Mouse (Mus musculus) cerebellum, adult 2 months (tissue): ENCODE data around the gene Fosl1. TPM values are rescaled to one million over a fixed set of nuclear protein-coding genes. Genes with fewer than 3 reads are reported as not detected.

ENCODE experiments used
- DNase-seq, 2 experiments: peaks; one replicate each; pipeline ENCODE4 v3.0.0; 2021
- H3K27ac ChIP-seq: fragments of 200-500 bp; 2 replicates; pipeline ENCODE4 v1.5.1; 2012; ENCODE audit warnings: low read length, control low read depth, inconsistent platforms; ENCODE audit not compliant: insufficient read depth
- H3K27me3 ChIP-seq: fragments of 200-500 bp; 2 replicates; pipeline ENCODE4 v1.6.1; 2012; ENCODE audit warnings: inconsistent platforms, mild to moderate bottlenecking, low read length, moderate library complexity; ENCODE audit not compliant: control insufficient read depth, insufficient read depth
- H3K4me1 ChIP-seq: fragments of 200-500 bp; 2 replicates; pipeline ENCODE4 v1.6.1; 2011; ENCODE audit warnings: low read length; ENCODE audit not compliant: control insufficient read depth, insufficient read depth
- H3K4me3 ChIP-seq: fragments of 200-500 bp; replicated peaks from 2 replicates; pipeline ENCODE3; 2011; ENCODE audit warnings: mild to moderate bottlenecking, low read depth, low read length, control low read depth; ENCODE audit not compliant: insufficient read depth
- CTCF ChIP-seq: fragments of 200-500 bp; IDR thresholded peaks from 2 replicates; pipeline ENCODE4 v1.5.1; 2011; ENCODE audit warnings: low read depth, mild to moderate bottlenecking, control low read depth, low read length, moderate library complexity, borderline replicate concordance; ENCODE audit not compliant: insufficient read depth
- POLR2A ChIP-seq: fragments of 200-500 bp; IDR thresholded peaks from 2 replicates; pipeline ENCODE4 v1.6.1; 2011; ENCODE audit warnings: low read length, control low read depth, borderline replicate concordance; ENCODE audit not compliant: insufficient read depth
- WGBS: fragments of 180-500 bp; shearing (Covaris S2); methylation state at CpG from one replicate; pipeline ENCODE4 v1.1.7; 2018; 5-methylcytosine and 5-hydroxymethylcytosine counted together
- polyA plus RNA-seq: library from polyadenylated mRNA; depleted of rRNA; stranded (reverse); fragments of >200 nt; gene quantifications from 2 replicates; pipeline ENCODE4 v1.2.3, GENCODE M21; 2012

Fosl1 gene
- polyA plus RNA-seq, 1 experiment: not detected

DNA sequence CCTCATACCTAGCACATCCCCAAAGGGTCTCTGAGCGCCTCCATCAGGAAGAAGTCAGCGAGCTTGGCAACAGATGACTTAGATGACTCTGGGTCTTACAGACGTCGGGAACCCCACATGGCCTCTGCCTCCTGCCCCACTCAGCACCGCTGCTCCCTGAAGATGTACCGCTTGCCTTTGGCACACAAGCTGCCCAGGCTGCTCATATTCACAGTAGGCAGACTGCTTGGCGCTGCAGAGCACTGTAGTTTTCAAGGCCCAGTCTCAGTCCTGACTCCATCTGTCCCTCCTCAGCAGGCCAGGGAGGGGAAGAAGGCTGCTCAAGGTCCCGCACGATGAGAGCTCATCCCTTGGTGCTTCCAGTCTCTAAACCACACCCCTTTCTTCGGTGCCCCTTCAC, 25.1 kb upstream of the Fosl1 start:
- peak overlapping the region; percentile 59; the same call in 1 of the 2 replicates for H3K27ac ChIP-seq
- TF ChIP-seq POLR2A: no peak
- TF ChIP-seq CTCF: no peak
- H3K27me3 ChIP-seq: no peaks in the 10 kb centered on the region
- H3K4me3 ChIP-seq: peak overlapping the region; percentile 13
- peaks cover 33% of the 10 kb centered on the region for H3K4me1 ChIP-seq
- peak; percentile 53 to 69 for DNase-seq
- WGBS: 13% methylated on average over 10 of the region's 10 CpGs

GRCm38 (mm10) chr19:5422895-5423443, 24.4 kb upstream of the Fosl1 start:
- no peaks in the 10 kb centered on the region for H3K27me3 ChIP-seq
- peak overlapping the region; percentile 86 for H3K4me3 ChIP-seq
- H3K27ac ChIP-seq: no peak overlapping the region
- no peak for DNase-seq
- 69% methylated on average over 9 of the region's 9 CpGs for WGBS
- no peak for TF ChIP-seq POLR2A
- no peak for TF ChIP-seq CTCF
- H3K4me1 ChIP-seq: peaks cover 33% of the 10 kb centered on the region

DNA sequence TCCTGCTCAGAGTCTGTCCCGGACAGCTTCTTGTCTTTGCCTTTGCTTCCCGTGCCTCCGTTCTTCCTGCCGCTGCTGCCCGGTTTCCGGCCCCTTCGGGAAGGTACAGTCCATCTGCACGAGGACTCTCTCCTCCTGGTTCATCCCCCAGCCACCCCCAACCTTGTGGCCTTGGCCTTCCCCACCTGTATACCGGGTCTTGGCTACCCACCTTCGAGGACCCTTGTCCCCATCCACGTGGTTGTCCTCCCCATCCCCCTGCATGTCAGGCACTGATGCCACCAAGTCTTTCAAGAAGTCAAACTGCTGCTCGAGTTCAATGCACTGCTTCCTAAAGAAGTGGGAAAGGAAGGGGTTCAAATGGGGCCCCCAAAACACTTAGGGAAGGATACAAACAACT, 23.8 kb upstream of the Fosl1 start:
- TF ChIP-seq CTCF (no peak), POLR2A (no peak)
- Histone ChIP-seq H3K4me1 (peaks cover 33% of the 10 kb centered on the region), H3K4me3 (peak overlapping the region; percentile 86), H3K27ac (peak overlapping the region; percentile 20; the same call in 1 of the 2 replicates), H3K27me3 (no peaks in the 10 kb centered on the region)
- WGBS: 43% methylated on average over 12 of the region's 12 CpGs
- DNase-seq: peak in 1 of 2 experiments; percentile 37

DNA sequence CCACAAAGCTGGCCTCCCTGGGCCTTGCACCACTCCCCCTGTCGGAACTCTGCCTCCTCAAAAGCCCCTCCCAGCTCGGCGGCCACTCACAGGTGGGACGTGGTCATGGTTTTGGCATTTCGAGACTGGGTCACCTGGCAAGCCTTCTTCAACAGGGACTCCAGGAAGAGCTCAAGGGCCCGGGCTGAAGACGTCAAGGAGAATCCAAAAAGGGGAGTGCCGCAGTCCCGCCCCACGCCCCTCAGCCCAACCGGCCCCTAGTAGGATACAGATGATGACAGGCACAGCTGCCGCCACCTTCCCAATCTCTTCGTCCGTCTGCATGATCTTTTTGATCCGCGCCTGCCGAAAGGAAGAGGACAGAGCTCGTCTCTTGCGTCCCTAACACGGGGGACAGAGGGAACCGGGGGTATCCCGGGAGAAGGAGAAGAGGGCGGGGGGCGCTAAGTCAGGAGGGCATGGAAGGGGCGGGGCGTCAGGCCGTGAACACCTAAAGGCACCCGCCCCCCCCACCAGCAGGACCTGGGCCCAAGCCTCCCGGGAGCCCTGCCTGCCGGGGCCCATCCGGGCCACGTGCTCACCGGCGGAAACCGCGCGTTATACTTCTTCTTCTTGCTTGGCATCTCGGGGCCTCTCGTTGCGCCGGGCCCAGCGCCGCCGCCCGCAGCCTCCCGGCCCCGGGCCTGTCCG, 23.1 kb upstream of the Fosl1 start:
- no peak for TF ChIP-seq CTCF
- TF ChIP-seq POLR2A: no peak
- Histone ChIP-seq H3K4me1 (peaks cover 34% of the 10 kb centered on the region), H3K27me3 (no peaks in the 10 kb centered on the region), H3K4me3 (peak overlapping the region; percentile 86), H3K27ac (peak overlapping the region; percentile 82)
- DNase-seq: peak in 1 of 2 experiments; percentile 55
- 1% methylated on average over 41 of the region's 48 CpGs for WGBS

DNA sequence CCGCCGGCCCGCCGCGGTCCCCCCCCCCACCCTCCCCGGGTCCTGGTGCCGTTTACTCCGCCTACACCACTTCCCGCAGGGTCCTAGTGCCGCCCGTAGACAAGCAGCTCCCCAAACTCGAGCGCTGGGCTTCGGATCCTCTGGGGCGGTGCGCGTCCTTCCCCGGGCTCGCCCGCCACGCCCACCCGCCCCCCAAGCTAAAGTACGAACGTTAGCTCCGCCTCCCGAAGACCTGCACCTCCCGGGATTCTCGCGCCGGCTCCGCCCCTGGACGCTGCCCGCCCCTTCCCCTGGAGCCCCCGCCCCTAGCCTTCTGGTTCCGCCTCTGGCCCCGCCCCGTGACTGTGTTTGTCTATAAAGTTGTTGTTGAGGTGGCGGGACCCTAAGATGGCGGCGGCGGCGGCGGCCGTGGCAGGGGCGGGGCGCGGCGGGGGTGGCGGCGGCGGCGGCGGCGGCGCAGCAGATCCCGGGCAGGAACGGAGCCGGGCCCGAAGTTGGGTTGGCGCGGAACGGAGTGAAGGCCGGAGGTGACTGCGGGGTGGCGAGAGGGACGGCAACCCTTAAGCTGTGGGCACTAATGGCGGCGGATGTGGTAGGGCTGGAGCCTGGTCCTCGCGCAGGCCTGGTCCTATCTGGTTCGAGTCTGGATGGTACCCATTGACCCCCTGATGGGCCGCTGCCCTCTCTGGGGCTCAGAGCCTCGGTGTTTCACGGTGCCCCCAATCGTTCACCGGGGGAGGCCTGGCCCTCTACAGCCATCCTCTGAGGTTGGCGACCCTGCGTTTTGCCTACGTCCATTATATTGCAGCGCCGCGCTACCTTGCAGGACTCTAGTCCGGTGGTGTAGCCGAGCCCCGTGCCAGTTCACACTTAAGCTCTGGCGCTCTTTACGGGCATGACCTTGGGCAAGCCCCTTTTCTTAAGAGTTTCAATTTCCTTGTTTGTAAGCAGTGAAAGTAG, 22.3 kb upstream of the Fosl1 start, which contains the start of the genes Drap1 and AI837181:
TSS of gene Drap1 (minus strand) at position 198 of the 960 bp plus-strand sequence.
TSS of gene AI837181 (plus strand) at position 363 of the 960 bp plus-strand sequence.
- TF ChIP-seq POLR2A (peak; percentile 27; the same call in 1 of the 2 replicates), CTCF (no peak)
- peaks cover 42% of the 10 kb centered on the region for H3K4me1 ChIP-seq
- WGBS: under 1% methylated on average over 85 of the region's 87 CpGs
- DNase-seq: peak; percentile 94
- no peaks in the 10 kb centered on the region for H3K27me3 ChIP-seq
- H3K4me3 ChIP-seq: peak within 1 kb of the TSS; percentile 86
- peak within 1 kb of the TSS; percentile 82 for H3K27ac ChIP-seq

- peak in 1 of 2 experiments; percentile 32 for DNase-seq
- peak overlapping the region; percentile 33; the same call in 1 of the 2 replicates for H3K27ac ChIP-seq
- WGBS: 25% methylated on average over 18 of the region's 18 CpGs
- peak overlapping the region; percentile 86 for H3K4me3 ChIP-seq
- H3K4me1 ChIP-seq: peaks cover 50% of the 10 kb centered on the region
- TF ChIP-seq POLR2A (no peak), CTCF (no peak)
- no peaks in the 10 kb centered on the region for H3K27me3 ChIP-seq
These were observed 21.3 kb upstream of the Fosl1 start for GRCm38 (mm10) chr19:5425906-5426565.
